Mouse (Mus musculus) liver, adult 2 months (tissue): ENCODE measurements at regions not wholly inside any gene's neighbourhood (a gene's known extent, or its start where the extent isn't known, plus 50 kb on each side); places are given as distances from the start of the nearest gene placed in this dataset.

Experiments
- CTCF ChIP-seq: fragments of 200-500 bp; IDR thresholded peaks from 2 replicates; pipeline ENCODE4 v1.5.1; 2011; ENCODE audit warnings: low read depth, low read length, control low read depth
- POLR2A ChIP-seq: fragments of 200-500 bp; IDR thresholded peaks from 2 replicates; pipeline ENCODE4 v1.6.1; 2011; ENCODE audit warnings: low read length, control low read depth; ENCODE audit not compliant: insufficient read depth; ENCODE audit errors: extremely low read depth

- TF ChIP-seq POLR2A (no peak), CTCF (no peak)
Measured at GRCm38 (mm10) chr8:100790592-100791141, 1374.4 kb upstream of the Cdh8 start.
